Mouse (Mus musculus): ENCODE data around the gene Klk7.

Gene Klk7

GRCm38 (mm10) chr7:43797333-43797769 lies 13.7 kb upstream of the Klk7 start, which contains the start of gene Klk8:
Gene Klk8 (plus strand): TSS chr7:43797577.
- peak; percentile 33 to 41 for DNase-seq

DNA sequence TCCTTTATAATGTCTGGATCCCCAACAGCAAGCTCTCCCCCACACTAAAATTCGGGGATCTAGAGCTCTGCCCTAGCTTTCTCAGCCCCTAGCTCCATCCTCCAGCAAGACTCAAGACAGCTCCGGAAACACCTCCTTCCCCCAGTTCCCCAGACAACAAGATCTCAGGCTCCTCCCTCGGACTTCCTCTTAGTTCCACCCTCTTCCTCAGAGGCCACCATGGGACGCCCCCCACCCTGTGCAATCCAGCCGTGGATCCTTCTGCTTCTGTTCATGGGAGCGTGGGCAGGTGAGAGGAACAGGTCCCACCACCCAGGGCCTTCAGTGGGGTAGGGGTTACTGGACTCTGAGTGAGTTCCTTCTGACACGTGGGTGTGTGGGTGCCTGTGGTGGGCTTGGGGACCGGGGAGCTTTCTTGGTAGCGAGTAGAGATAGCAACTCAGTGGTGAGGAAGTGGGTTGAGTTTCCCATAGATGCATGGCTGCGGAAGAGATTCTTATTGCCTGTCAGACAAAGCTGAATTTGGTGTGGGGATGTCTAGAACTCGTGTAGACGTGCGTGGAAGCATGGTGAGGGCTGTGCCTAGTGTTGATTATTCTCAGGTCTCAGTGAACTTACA lies 13.1 kb upstream of the Klk7 start:
- peak; percentile 17 to 27 for DNase-seq

DNA sequence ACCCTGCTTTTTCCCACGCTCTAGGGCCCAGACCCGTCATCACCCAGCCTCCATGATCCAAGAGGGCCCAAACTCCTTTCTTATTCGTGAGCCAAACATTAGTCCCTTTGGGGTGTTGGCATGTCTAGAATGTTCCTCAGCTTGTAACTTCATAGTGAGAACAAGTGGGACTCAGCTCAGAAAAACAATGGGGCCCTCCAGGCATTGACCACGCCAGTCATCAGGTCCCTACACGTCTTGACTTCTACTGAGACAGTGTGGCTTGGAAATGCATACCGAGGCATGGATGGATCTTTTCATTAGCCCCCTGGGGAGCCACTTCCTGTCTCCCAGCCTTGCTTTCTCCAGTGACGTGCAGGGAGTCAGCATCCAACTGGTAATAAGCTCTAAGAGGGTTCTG lies 11.2 kb upstream of the Klk7 start:
- DNase-seq, result no peak

DNA sequence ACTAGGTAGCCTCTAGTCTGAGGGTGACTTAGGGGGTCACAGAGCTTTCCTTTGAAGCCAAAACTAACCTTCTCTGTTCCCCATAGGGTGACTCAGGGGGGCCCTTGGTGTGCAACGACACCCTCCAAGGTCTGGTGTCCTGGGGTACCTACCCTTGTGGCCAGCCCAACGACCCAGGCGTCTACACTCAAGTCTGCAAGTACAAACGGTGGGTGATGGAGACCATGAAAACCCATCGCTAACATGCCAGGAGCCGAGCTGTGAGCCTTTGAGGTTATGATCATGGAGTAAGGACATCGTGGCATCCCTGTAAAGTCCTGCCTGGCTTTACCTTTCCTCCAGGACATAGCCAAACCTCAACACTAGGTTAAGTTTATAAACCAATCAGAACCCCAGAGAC lies 4.1 kb downstream of the Klk7 start:
- no peak for DNase-seq

GRCm38 (mm10) chr7:43816746-43817145 lies 5.7 kb downstream of the Klk7 start:
- no peak for DNase-seq

GRCm38 (mm10) chr7:43821581-43821980 lies 10.5 kb downstream of the Klk7 start:
- no peak for DNase-seq

DNA sequence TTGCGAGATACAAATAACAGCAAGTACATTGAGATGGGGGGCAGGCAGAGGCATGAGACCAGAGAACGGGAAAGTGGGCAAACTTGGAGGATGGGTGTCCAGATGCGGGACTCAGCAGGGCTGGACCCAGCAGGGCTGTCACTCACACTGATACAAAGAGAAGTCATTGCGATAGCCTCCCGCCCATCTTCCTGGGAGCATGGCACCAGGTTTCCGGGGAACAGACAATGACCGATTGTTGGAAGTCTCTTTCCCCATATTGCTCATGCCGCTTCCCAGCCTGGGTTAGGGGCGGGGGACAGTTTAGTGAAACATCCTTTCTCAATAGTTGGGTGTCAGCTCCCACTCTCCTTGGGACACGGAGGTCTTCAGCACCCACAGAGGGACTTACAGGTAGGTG lies 13.1 kb downstream of the Klk7 start, which contains the start of gene Klk6:
Gene Klk6 (plus strand): TSS at position 301 of the 400 bp plus-strand sequence.
- no peak for DNase-seq

DNA sequence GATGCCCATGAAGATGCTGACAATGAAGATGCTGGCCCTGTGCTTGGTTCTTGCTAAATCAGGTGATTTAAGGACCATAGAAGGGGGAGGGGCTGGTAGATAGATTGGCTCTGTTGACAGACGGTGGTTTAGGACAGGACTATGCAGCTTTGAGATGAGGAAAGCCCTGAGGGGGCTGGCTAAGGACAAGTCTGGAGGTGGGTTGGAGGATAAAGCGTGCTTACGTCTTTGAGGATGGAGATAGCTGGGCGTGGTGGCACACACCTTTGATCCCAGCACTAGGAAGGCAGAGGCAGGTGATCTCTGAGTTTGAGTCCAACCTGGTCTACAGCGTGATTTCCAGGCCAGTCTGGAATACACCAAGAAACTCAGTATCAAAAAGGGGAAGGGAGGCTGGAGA lies 15.0 kb downstream of the Klk7 start:
- no peak for DNase-seq

GRCm38 (mm10) chr7:43827706-43828105 lies 16.6 kb downstream of the Klk7 start:
- DNase-seq, result no peak

GRCm38 (mm10) chr7:43829006-43829405 lies 17.9 kb downstream of the Klk7 start:
- no peak for DNase-seq

DNA sequence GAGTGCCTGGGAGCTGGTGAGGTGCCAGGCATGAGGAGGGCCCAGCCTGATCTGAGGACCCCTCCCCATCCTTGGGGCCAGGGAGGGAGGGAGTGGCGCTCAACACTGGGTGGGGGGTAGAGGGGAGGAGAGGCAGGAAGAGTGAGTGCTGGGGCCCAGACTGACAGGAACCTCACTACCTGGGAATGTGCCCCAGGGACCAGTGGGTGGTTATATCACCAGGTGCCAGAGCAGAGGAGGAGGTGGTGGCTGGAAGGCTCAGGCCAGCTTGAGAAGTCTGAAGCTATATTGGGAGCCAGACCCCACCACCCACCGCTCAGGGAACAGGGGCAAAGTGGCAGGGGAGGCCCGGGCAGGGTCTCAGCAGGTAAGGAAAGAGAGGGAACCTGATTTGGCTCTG lies 30.6 kb downstream of the Klk7 start, which contains the start of gene Klk5:
Gene Klk5 (plus strand): TSS at position 271 of the 400 bp plus-strand sequence.
- no peak for DNase-seq

DNA sequence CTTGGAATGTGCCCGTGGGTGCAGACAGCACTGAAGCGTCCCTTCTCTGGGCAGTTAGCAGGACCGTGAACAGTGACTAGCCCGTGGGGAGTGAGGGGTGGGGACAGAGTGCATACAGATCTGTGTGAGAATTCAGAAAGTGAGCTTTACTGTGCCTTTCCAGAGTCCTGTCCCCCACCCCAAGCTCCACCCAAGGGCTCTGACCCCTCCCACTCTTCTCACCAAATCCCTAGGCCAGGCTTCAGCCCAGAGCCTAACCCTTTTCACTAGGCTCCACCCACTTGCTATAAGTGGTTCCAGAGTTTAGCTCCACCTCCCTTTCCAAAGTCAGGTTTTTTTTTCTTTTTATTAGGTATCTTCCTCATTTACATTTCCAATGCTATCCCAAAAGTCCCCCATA lies 32.7 kb downstream of the Klk7 start:
- DNase-seq, result no peak

DNA sequence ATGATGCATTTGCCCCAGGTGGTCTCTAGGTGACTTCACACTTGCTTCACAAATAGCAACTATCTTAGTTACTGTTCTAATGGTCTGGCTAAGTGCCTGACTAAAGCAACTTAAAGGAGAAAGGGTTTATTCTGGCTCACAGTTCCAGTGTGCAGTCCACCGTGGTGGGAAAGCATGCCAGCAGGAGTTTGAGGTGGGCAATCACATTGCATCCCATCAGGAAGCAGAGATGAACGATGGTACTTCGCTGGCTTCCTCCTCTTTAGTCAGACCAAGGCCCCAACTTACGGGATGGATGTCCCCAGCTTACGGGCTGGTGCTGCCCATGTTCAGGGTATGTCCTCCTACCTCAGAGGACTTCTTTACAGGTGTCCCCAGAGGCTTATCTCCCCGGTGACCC lies 40.5 kb downstream of the Klk7 start:
- no peak for DNase-seq

GRCm38 (mm10) chr7:43854642-43855380 lies 43.7 kb downstream of the Klk7 start:
- no peak for DNase-seq

GRCm38 (mm10) chr7:43855709-43856108 lies 44.6 kb downstream of the Klk7 start:
- no peak for DNase-seq

- no peak for DNase-seq
These were observed 45.2 kb downstream of the Klk7 start for GRCm38 (mm10) chr7:43856307-43856706.

- no peak for DNase-seq
These were observed 46.4 kb downstream of the Klk7 start for GRCm38 (mm10) chr7:43857501-43857900.

- no peak for DNase-seq
These were observed 49.3 kb downstream of the Klk7 start for GRCm38 (mm10) chr7:43860411-43860810.
